Mouse (Mus musculus): ENCODE results near the gene Cyp27a1.

- TF ChIP-seq CTCF (IDR thresholded peaks at IDR 0.05; ENCODE audit: borderline replicate concordance, control insufficient read depth, extremely low read depth, insufficient read depth, low read length, poor library complexity) (no peak), POLR2A (IDR thresholded peaks at IDR 0.05; ENCODE audit: control insufficient read depth, extremely low read depth, insufficient read depth, low read length, poor library complexity) (no peak)
Measured at GRCm38 (mm10) chr1:74719281-74719680, 5.9 kb downstream of the Cyp27a1 start.
